Mouse (Mus musculus): Measurements from ENCODE around the gene Tmed2.
"Not testable (repeated sequence)": the region's sequence is repeated elsewhere in the genome, so short reads cannot be mapped to it uniquely, and the experiment has no call there.

Tmed2 gene

DNA sequence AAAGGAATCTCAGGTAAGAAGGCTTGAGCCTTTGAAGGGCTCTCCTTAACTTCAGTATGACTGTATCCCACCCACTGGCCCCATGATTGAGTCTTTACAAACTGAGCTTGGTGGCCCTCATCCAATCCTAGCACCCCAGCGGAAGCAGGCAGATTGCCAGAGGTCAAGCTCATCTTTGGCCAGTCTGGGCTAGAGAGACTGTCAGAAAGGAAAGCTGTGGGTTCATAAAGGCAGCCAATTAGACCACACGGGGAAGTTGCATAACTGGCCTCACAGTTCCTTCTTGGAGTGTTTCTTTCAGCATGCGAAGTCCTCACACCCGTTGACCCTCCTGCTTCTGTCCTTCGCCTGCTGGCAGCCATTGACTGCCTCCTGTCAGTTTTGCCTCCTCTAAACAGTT lies 42.0 kb downstream of the Tmed2 start:
- DNase-seq = no peak

DNA sequence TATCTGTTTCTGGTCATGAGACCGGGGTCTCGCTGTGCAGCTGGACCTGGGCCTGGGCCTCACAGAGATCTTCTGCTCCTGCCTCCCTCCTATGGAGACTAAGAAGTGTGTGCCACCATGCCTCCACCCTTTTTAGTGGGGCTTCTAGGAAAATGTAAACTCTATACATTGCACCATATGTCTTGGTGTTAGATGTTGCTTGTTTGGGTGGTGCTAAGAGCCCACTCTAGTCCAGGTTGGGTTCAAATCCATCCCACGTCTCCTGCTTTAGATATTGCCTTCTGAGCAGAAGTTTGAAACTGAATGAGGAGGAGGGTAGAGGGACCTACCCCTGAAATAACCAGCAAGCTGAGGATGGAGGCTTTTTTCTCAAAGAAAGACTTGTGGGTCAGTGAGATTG lies 52.3 kb downstream of the Tmed2 start:
- no peak for DNase-seq

GRCm38 (mm10) chr5:124598224-124599174 lies 58.0 kb downstream of the Tmed2 start:
- peak; percentile 88 for DNase-seq

DNA sequence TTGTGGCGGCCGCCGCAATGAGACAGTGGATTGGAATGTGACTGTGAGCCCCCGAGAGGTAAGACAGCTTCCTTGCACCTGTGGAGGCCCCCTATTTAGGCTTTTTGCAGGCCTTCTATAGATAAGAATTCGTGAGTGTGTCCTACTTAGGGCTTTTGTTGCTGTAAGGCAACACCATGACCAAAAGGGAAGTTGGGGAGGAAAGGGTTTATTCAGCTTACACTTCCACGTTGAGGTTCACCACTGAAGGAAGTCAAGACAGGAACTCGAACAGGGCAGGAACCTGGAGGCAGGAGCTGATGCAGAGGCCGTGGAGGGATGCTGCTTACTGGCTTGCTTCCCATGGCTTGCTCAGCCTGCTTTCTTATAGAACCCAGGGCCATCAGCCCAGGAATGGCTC lies 59.2 kb downstream of the Tmed2 start:
- DNase-seq = not testable (repeated sequence)

Data from cerebellum, adult 11 months (tissue).